Mouse (Mus musculus): ENCODE results near the gene Dab2ip.

- TF ChIP-seq POLR2A (IDR thresholded peaks at IDR 0.05; ENCODE audit: insufficient read depth, low read depth, low read length) (no peak), CTCF (IDR thresholded peaks at IDR 0.05) (no peak), EP300 (IDR thresholded peaks at IDR 0.05; ENCODE audit: insufficient read depth, low read depth, low read length) (no peak)
Observed at GRCm38 (mm10) chr2:35557911-35558825, at the start of gene Dab2ip.
